ENCODE assay signal across 17 mouse cellular contexts in genomic region chrX:101933346-101933745, GRCm38 (mm10).
DNase-seq lines count a peak whose midpoint lies in the region; ATAC-seq lines count a peak whose summit lies in the region.
"Had no signal": no experiment of that assay in that cellular context is flagged by ENCODE, and none has a peak within 500 bp of the region (broad histone marks: within the 10 kb centered on the region; RNA-seq: fewer than 3 reads in every experiment).

No protein-coding gene starts in this region.

- DNase-seq in cerebellum, adult 9-10 months = no peak
- DNase-seq in cerebellum, adult 18-20 months = peak; percentile 38 to 51
- no peak for DNase-seq in cerebellum, postnatal 4 days (ENCODE audit: low spot score in 2 of 2)
- peak; percentile 63 for DNase-seq in cerebellum, adult 9-11 months
- DNase-seq in frontal cortex, postnatal 25 days (ENCODE audit: low spot score in 2 of 2) = no peak
- no peak for DNase-seq in thymus, postnatal 36 days
- DNase-seq: adrenal gland, postnatal 10 days; adrenal gland, postnatal 36 days; gastrocnemius, postnatal 10 days; gastrocnemius, postnatal 36 days; kidney, adult 11 months; kidney, adult 8-10 months had no signal

- ATAC-seq in cerebellum, adult (ENCODE audit: insufficient number of reproducible peaks, low FRiP score, low TSS enrichment) = peak; percentile 26; the same call in 1 of the 2 replicates
- ATAC-seq: activated CD4-positive, CD25-positive, alpha-beta regulatory T cell, adult 4 months; forebrain, embryonic 15.5 days; hindbrain, embryonic 16.5 days; intestine, embryonic 15.5 days had no signal

Comparison
In these comparisons a context has a peak if more than half of its experiments do, and no peak if none do; other contexts are left out.
1. DNase-seq: peak in cerebellum, adult 18-20 months (2 of 2) and cerebellum, adult 9-11 months (single experiment); none in cerebellum, adult 9-10 months (single experiment), cerebellum, postnatal 4 days (0 of 2), frontal cortex, postnatal 25 days (0 of 2) and thymus, postnatal 36 days (0 of 2).